Mouse (Mus musculus) myocyte (in vitro differentiated cells): ENCODE data around the gene Ylpm1.

ENCODE experiments used
- CEBPB ChIP-seq: IDR thresholded peaks from 2 replicates; pipeline ENCODE4 v1.6.1; 2011; ENCODE audit warnings: mild to moderate bottlenecking, moderate library complexity; ENCODE audit not compliant: poor library complexity, insufficient read depth, severe bottlenecking
- E2F4 ChIP-seq: IDR thresholded peaks from one replicate; pipeline ENCODE4 v1.6.1; 2011; ENCODE audit warnings: mild to moderate bottlenecking, control low read depth, moderate library complexity; ENCODE audit not compliant: insufficient read depth
- MAX ChIP-seq: IDR thresholded peaks from one replicate; pipeline ENCODE4 v1.6.1; 2011; ENCODE audit warnings: low read depth, mild to moderate bottlenecking, control low read depth
- POLR2A ChIP-seq: IDR thresholded peaks from one replicate; pipeline ENCODE4 v1.6.1; 2011; ENCODE audit warnings: low read depth, mild to moderate bottlenecking, control low read depth, moderate library complexity; ENCODE audit not compliant: insufficient read length
- POLR2AphosphoS2 ChIP-seq: IDR thresholded peaks from one replicate; pipeline ENCODE4 v1.6.1; 2011; ENCODE audit warnings: low read depth, control low read depth; ENCODE audit not compliant: insufficient read length
- TCF12 ChIP-seq: IDR thresholded peaks from one replicate; pipeline ENCODE4 v1.6.1; 2011; ENCODE audit warnings: mild to moderate bottlenecking, control low read depth; ENCODE audit not compliant: poor library complexity, insufficient read depth, severe bottlenecking
- USF1 ChIP-seq: IDR thresholded peaks from one replicate; pipeline ENCODE4 v1.6.1; 2011; ENCODE audit warnings: low read depth, mild to moderate bottlenecking, control low read depth, moderate library complexity

DNA sequence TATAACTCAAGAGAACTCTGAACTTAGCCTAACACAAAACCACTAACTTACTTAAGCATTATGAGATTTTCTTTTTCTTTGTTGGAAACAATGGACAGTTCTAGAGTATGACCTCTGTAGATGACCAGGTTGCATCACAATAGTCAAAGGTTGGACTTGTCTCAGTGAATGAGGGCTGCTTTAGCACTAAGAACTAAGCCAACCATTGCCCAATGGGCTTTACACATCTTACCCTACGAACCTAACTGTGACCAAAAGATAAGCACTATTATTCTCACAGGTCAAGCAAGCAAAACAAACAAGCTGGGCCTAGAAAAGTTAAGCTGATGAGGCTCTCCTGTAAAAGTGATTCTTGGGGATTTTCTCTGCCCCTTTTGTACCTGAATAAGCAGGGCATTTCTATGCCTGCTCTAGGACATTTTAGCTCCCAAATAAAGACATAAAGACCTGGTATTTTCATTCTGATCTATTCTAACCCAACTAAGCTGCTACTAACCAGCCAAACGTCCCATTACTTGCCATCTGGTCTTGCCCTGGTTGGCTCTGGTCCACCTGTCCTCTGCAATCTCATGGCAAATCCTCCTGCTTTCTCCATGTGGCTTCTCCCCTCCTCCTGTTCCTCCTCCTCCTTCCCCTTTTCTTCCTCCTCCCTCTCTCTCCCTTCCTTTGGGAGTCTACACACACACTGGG, 48.1 kb upstream of the Ylpm1 start:
- TF ChIP-seq USF1, result no peak
- no peak for TF ChIP-seq POLR2A
- no peak for TF ChIP-seq CEBPB
- TF ChIP-seq MAX, result no peak
- TF ChIP-seq E2F4, result no peak
- TF ChIP-seq TCF12, result no peak
- no peak for TF ChIP-seq POLR2AphosphoS2
